Mouse (Mus musculus): ENCODE data around the gene Edc4. TPM values are rescaled to one million over a fixed set of nuclear protein-coding genes. Genes with fewer than 3 reads are reported as not detected.
A peak's percentile ranks its signal among the peaks of the same experiment; 100 is the strongest.

Gene Edc4
- total and polyA plus RNA-seq, 3 experiments, result 46.1 to 72.1 TPM; not detected in 1

DNA sequence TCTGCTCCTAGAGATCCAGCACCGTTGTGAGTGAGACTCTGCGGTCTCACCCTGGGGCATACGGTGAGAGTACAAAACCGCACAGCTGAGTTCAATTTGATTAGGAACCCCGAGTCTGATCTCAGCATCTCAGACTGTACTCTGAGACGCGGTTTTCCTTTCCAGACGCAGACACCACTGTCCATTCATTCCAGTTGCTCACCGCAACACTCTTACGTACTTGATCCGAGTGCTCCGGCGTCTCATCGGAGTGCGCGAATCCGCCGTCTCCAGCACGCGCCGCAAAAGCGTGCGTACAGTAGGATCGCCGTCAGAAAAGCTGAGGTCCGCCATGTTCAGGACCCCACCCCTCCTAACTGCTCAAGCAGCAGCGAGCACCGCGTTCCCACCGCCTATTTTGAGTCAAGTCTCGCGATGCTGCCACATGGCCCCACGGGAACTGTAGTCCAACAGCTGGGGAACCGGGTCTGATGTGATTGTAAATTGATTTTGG lies 29.0 kb upstream of the Edc4 start (continued):
- no peak for TF ChIP-seq BHLHE40 (IDR thresholded peaks at IDR 0.05; ENCODE audit: borderline replicate concordance, low read depth, low read length)
- TF ChIP-seq SMC3 (IDR thresholded peaks at IDR 0.05; ENCODE audit: low read depth, low read length), result no peak
- peak; percentile 95 for TF ChIP-seq SIN3A (IDR thresholded peaks at IDR 0.05; ENCODE audit: low read length)
- no peak for TF ChIP-seq MAFK (IDR thresholded peaks at IDR 0.05; ENCODE audit: borderline replicate concordance, low read depth, low read length)
- no peak for TF ChIP-seq USF2 (IDR thresholded peaks at IDR 0.05; ENCODE audit: borderline replicate concordance in 1 of 2, insufficient read depth in 1 of 2, low read depth in 1 of 2, low read length in 2 of 2)
- no peak for TF ChIP-seq RCOR1 (IDR thresholded peaks at IDR 0.05; ENCODE audit: low read depth, low read length)
- TF ChIP-seq RAD21 (IDR thresholded peaks at IDR 0.05; ENCODE audit: low read depth, low read length), result no peak
- no peak for TF ChIP-seq MEF2A (IDR thresholded peaks at IDR 0.05; ENCODE audit: extremely low read depth, insufficient replicate concordance, low read depth, low read length, poor library complexity, severe bottlenecking)
- TF ChIP-seq MAZ (IDR thresholded peaks at IDR 0.05; ENCODE audit: low read depth, low read length), result peak; percentile 83

DNA sequence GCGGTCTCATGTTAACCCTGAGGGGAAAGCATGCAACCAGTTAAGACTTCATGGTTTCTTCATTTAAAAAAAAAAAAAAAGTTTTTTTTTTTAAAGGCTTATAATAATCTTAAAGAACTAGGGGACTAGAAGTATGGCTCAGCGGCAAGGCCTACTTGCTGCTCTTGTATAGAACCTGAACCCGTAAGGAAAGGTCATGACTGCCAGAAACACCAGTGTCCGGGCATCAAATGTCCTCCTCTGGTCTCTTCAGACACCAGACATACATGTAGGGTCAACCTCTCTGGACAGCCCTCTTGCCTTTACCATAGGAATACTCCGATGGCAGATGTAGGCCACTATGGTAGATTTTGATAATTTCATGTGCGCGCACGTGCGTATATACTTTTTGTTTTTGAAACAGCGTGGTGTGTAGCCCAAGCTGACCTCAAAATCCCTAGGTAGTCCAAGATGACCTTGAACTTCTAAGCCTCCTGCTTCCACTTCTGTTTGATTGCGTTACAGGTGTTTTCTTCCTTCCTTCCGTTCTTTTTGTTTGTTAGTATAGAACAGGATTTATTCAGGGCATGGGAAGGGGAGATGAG lies 28.4 kb upstream of the Edc4 start:
- H3K4me1 ChIP-seq (ENCODE audit: control insufficient read depth in 1 of 2, insufficient read depth in 2 of 2, low read length in 2 of 2), result peaks cover 0 to 21% of the 10 kb centered on the region in 2 experiments; a peak in 2 of 4 replicates
- H3K27ac ChIP-seq (ENCODE audit: control insufficient read depth, low read depth, low read length), result no peak overlapping the region
- peaks cover 23% of the 10 kb centered on the region for H3K79me2 ChIP-seq (ENCODE audit: control insufficient read depth, insufficient read depth, low read length, poor library complexity)
- no peaks in the 10 kb centered on the region for H3K27me3 ChIP-seq (ENCODE audit: control insufficient read depth in 1 of 2, insufficient read depth in 2 of 2, low read length in 2 of 2)
- H3K4me3 ChIP-seq (ENCODE audit: control insufficient read depth in 1 of 2, insufficient read depth in 1 of 2, low read depth in 2 of 2, low read length in 2 of 2), result peak overlapping the region in 1 of 2 experiments; percentile 93; a peak in 1 of 4 replicates
- H3K9ac ChIP-seq (ENCODE audit: control insufficient read depth, low read depth, low read length, poor library complexity, severe bottlenecking), result no peak overlapping the region
- no peak for DNase-seq (ENCODE audit: low read depth, low spot score)
- TF ChIP-seq MYC (IDR thresholded peaks at IDR 0.05; ENCODE audit: low read depth, low read length) (peak; percentile 18; the same call in 1 of the 2 replicates), SIN3A (IDR thresholded peaks at IDR 0.05; ENCODE audit: low read length) (no peak)
- peaks cover 0 to 16% of the 10 kb centered on the region in 2 experiments; a peak in 2 of 4 replicates for H3K36me3 ChIP-seq (ENCODE audit: control insufficient read depth in 1 of 2, insufficient read depth in 2 of 2, low read length in 2 of 2)
- H3K9me3 ChIP-seq (replicated peaks; ENCODE audit: insufficient read depth, low read length), result no peaks in the 10 kb centered on the region

DNA sequence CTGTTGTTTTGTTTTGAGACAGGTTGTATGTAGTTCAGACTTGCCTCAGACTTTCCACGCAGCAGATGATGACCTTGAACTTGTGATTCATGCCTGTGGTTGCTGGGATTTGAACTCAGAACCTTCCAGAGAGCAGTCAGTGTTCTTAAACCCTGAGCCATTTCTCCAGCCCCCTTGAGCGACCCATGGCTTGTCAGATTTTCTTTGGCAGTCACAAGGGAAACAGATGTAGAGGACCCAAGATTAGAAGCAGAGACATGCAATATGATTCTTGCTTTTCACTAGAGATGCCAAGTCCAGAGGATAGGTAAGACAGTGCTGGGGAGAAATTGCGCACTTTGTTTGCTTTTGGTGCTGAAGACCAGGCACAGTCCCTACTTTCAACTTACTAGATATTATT lies 27.5 kb upstream of the Edc4 start, which contains the start of gene Cenpt:
Gene Cenpt (minus strand): TSS at position 101 of the 400 bp plus-strand sequence.
- no peak within 1 kb of the TSS for H3K27ac ChIP-seq (ENCODE audit: control insufficient read depth, low read depth, low read length)
- peaks cover 23% of the 10 kb centered on the region for H3K79me2 ChIP-seq (ENCODE audit: control insufficient read depth, insufficient read depth, low read length, poor library complexity)
- H3K27me3 ChIP-seq (ENCODE audit: control insufficient read depth in 1 of 2, insufficient read depth in 2 of 2, low read length in 2 of 2), result no peaks in the 10 kb centered on the region
- no peak for DNase-seq (ENCODE audit: low read depth, low spot score)
- no peak for TF ChIP-seq NELFE (IDR thresholded peaks at IDR 0.05; ENCODE audit: low read depth, low read length)
- no peak for TF ChIP-seq USF2 (IDR thresholded peaks at IDR 0.05; ENCODE audit: borderline replicate concordance in 1 of 2, insufficient read depth in 1 of 2, low read depth in 1 of 2, low read length in 2 of 2)
- no peak for TF ChIP-seq SMC3 (IDR thresholded peaks at IDR 0.05; ENCODE audit: low read depth, low read length)
- no peak for TF ChIP-seq CTCF (IDR thresholded peaks at IDR 0.05 in 2 of 3, conservative IDR thresholded peaks at IDR 0.05 in 1 of 3; ENCODE audit: control insufficient read depth in 1 of 3, insufficient read depth in 1 of 3, low read depth in 2 of 3, low read length in 3 of 3, poor library complexity in 1 of 3, severe bottlenecking in 1 of 3)
- no peak for TF ChIP-seq ETS1 (IDR thresholded peaks at IDR 0.05; ENCODE audit: low read depth, low read length)
- no peak for TF ChIP-seq CHD2 (IDR thresholded peaks at IDR 0.05; ENCODE audit: low read length)
- no peak for TF ChIP-seq EP300 (IDR thresholded peaks at IDR 0.05; ENCODE audit: low read depth in 1 of 2, low read length in 2 of 2)
- TF ChIP-seq CHD1 (IDR thresholded peaks at IDR 0.05; ENCODE audit: low read depth, low read length), result no peak
- no peak for TF ChIP-seq TBP (IDR thresholded peaks at IDR 0.05; ENCODE audit: low read depth, low read length)
- TF ChIP-seq MYB (IDR thresholded peaks at IDR 0.05; ENCODE audit: low read depth, low read length), result no peak
- TF ChIP-seq MAX (IDR thresholded peaks at IDR 0.05; ENCODE audit: low read length), result no peak
- no peak for TF ChIP-seq POLR2A (IDR thresholded peaks at IDR 0.05; ENCODE audit: control insufficient read depth in 1 of 2, insufficient read depth in 1 of 2, low read depth in 1 of 2, low read length in 2 of 2, poor library complexity in 1 of 2)
- no peak within 1 kb of the TSS for H3K9ac ChIP-seq (ENCODE audit: control insufficient read depth, low read depth, low read length, poor library complexity, severe bottlenecking)
- peaks cover 0 to 29% of the 10 kb centered on the region in 2 experiments; a peak in 2 of 4 replicates for H3K4me1 ChIP-seq (ENCODE audit: control insufficient read depth in 1 of 2, insufficient read depth in 2 of 2, low read length in 2 of 2)
- peaks cover 0 to 23% of the 10 kb centered on the region in 2 experiments; a peak in 2 of 4 replicates for H3K36me3 ChIP-seq (ENCODE audit: control insufficient read depth in 1 of 2, insufficient read depth in 2 of 2, low read length in 2 of 2)
- H3K4me3 ChIP-seq (ENCODE audit: control insufficient read depth in 1 of 2, insufficient read depth in 1 of 2, low read depth in 2 of 2, low read length in 2 of 2), result no peak within 1 kb of the TSS
- no peaks in the 10 kb centered on the region for H3K9me3 ChIP-seq (replicated peaks; ENCODE audit: insufficient read depth, low read length)
